Mouse (Mus musculus): ENCODE data around the gene Ostm1. TPM values are rescaled to one million over a fixed set of nuclear protein-coding genes. Genes with fewer than 3 reads are reported as not detected.
A peak's percentile ranks its signal among the peaks of the same experiment; 100 is the strongest.

Ostm1 gene
- polyA plus RNA-seq, 1 experiment from 2014 or later, result 39.7 TPM

DNA sequence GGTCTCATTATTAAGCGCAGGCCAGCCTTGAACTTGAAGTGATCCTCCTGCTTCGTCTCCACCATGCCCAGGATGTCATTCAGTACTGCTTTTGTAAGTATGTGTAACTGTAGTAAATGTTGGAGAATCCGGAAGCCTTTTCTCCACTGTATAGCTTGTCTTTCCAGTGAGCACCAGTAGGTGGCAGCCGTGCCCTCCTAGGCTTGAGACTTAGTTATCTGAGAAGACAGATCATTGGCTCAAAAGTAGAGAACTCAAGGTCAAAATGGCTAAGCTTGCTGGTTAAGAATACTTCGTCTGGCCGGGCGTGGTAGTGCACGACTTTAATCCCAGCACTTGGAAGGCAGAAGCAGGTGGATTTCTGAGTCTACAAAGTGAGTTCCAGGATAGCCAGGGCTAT is 113.4 kb downstream of the Ostm1 start:
- no peak overlapping the region for H3K27ac ChIP-seq
- no peak for ATAC-seq (replicated peaks)
- 29% methylated on average over 8 of the region's 8 CpGs for WGBS
- H3K9me3 ChIP-seq, result no peaks in the 10 kb centered on the region
- H3K27me3 ChIP-seq (replicated peaks), result no peaks in the 10 kb centered on the region
- no peak overlapping the region for H3K9ac ChIP-seq
- no peaks in the 10 kb centered on the region for H3K4me1 ChIP-seq
- no peak overlapping the region for H3K4me3 ChIP-seq
- H3K4me2 ChIP-seq, result no peak overlapping the region
- H3K36me3 ChIP-seq (replicated peaks), result peaks cover 5% of the 10 kb centered on the region; the same call in 1 of the 2 replicates

DNA sequence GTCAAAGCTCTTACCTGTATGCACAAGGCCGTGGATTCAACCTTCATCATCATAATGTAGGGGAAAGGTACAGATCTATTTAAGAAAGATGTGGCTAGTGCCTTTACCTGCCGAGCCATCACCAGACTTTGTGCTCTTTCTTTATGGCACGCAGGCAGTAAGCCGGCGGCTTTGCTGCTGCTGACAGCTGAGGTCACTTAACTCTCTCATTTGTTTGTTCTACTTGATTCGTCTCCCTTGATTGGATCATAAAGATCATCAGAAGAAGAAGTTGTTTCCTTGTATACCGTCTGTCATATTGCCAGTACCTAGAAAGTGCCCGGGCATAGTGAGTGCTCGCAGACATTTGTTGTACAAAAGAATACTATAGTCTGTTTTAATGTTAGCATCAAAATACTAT is 114.8 kb downstream of the Ostm1 start:
- Histone ChIP-seq H3K4me2 (no peak overlapping the region), H3K27me3 (replicated peaks) (no peaks in the 10 kb centered on the region), H3K4me1 (no peaks in the 10 kb centered on the region), H3K27ac (no peak overlapping the region), H3K36me3 (replicated peaks) (peaks cover 5% of the 10 kb centered on the region; the same call in 1 of the 2 replicates), H3K9ac (no peak overlapping the region), H3K4me3 (no peak overlapping the region), H3K9me3 (no peaks in the 10 kb centered on the region)
- ATAC-seq (replicated peaks), result no peak
- whole genome bisulfite sequencing, result 93% methylated on average over 9 of the region's 9 CpGs

DNA sequence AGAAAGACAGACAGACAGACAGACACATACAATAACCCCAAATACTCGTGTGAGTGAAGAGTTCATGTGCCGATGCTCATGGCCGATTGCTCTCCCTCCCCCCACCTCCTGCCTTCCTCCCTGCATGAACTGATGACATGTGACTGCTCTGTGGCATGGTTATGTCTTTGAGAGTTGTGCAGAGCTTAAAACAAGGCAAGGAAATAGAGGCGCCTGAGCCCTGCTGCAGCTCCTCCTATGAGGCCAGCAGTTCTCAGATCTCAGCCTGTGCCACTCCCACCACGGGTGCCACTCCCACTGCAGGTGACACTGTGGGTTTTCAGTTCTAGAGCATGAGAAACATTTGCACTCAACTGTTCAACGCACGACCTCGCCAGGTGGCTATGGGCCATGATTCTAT is 115.4 kb downstream of the Ostm1 start:
- 93% methylated on average over 8 of the region's 8 CpGs for WGBS
- peaks cover 5% of the 10 kb centered on the region for H3K36me3 ChIP-seq (replicated peaks)
- ATAC-seq (replicated peaks), result no peak

DNA sequence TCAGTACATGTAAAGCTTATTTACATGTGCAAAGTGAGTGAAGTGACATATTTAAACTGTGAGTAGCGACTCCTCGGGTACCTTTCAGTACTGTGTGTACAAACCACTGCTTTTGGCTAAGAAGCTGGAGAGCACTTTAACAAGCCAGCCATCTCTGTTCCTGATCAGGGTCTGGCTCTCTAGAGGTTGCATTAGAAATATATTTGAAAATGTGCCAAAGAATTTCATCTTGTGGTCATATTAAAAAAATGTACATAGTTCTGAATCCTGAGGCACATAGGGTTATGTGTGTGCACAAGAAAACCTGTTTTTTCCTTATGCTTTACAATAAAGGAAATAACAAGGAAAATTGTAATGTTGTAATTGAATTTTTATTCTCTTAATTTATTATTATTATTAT is 118.5 kb downstream of the Ostm1 start:
- H3K27ac ChIP-seq, result no peak overlapping the region
- H3K27me3 ChIP-seq (replicated peaks), result no peaks in the 10 kb centered on the region
- no peak overlapping the region for H3K4me2 ChIP-seq
- no peak overlapping the region for H3K9ac ChIP-seq
- ATAC-seq (replicated peaks), result no peak
- H3K4me3 ChIP-seq, result no peak overlapping the region
- H3K9me3 ChIP-seq, result no peaks in the 10 kb centered on the region
- peaks cover 9% of the 10 kb centered on the region for H3K36me3 ChIP-seq (replicated peaks)
- no peaks in the 10 kb centered on the region for H3K4me1 ChIP-seq
- WGBS, result 95% methylated on average over 2 of the region's 2 CpGs

More for the DNA sequence above, 115.4 kb downstream of the Ostm1 start:
- Histone ChIP-seq H3K9me3 (no peaks in the 10 kb centered on the region), H3K9ac (no peak overlapping the region), H3K4me1 (no peaks in the 10 kb centered on the region), H3K4me3 (no peak overlapping the region), H3K27me3 (replicated peaks) (no peaks in the 10 kb centered on the region), H3K4me2 (no peak overlapping the region), H3K27ac (no peak overlapping the region)

DNA sequence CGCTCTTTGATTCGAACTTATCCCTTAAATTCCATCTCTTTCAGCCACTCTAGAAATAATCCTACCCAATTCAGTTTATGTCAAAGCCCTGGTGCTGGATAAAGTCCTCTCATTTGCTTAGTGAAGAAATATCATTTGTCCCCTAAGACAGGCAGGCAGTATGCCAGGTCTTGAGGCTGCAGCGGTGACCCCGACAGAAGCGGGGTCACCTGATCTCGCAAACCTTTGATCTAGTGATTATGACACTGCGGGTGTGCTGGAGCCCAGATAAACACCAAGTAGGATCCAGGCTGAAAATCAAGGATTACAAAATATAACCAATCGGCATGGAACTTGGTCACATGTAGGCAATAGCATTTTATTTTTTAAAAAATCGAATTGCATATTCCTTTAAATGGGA is 131.1 kb downstream of the Ostm1 start:
- 12% methylated on average over 9 of the region's 9 CpGs for WGBS
- no peaks in the 10 kb centered on the region for H3K36me3 ChIP-seq (replicated peaks)
- H3K27me3 ChIP-seq (replicated peaks), result no peaks in the 10 kb centered on the region
- ATAC-seq (replicated peaks), result no peak
- H3K4me2 ChIP-seq, result peak overlapping the region; percentile 32; the same call in 1 of the 2 replicates
- no peak overlapping the region for H3K9ac ChIP-seq
- H3K27ac ChIP-seq, result no peak overlapping the region
- H3K4me3 ChIP-seq, result no peak overlapping the region
- H3K9me3 ChIP-seq, result no peaks in the 10 kb centered on the region
- peaks cover 16% of the 10 kb centered on the region for H3K4me1 ChIP-seq

DNA sequence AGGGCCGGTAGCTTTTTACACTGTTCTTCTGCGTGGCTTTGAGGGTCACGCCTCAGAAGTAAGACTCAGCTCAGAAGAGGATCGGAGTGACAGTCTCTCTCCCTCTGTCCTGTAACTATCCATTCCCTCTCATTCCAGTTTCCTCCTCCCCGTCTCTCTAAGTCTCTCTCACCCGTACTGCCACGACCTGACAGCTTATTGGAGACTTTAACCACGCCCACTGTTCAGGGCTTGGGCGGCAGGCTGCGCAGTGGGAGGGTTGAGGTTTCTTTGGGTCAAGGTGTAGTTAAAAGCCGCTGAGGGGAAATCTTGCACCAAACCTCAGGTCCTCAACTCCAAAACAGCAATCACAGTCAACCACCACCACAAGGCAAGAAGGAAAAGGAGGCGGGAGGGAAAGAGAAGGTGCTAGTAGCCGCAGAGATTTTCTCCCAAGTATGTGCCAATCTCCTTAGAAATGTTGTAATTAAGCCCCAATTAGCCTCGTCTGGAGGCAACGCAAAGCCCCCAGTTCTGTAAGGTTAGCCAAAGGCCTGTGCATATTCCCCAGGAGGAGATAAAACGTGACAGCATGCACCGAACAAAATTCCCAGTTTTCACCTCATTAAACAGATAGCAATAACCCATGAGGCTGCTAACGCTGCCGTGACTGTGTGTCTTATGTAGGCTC is 131.9 kb downstream of the Ostm1 start:
- H3K4me3 ChIP-seq, result 0 out of 2 replicates have a peak overlapping the region, but pooled peaks have one; percentile 1
- no peaks in the 10 kb centered on the region for H3K27me3 ChIP-seq (replicated peaks)
- 14% methylated on average over 19 of the region's 19 CpGs for WGBS

DNA sequence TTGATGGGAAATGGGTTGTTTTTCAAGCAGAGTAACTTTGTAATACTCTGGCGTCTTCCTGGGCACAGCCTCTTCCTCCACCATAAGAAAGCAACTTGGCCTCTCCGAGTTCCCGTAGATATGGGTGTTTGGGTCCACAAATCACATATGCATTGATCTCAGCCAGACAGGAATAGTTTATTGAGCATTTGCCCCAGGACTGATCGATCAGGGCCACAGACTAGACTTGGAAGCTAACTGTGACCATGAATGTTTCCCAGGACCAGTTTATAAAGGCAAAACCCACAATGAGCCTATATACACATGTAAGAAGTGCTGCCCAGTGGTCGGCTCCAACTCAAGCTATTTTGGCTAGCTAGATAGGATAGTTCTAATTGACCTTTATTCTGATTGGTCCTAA is 138.5 kb downstream of the Ostm1 start:
- Histone ChIP-seq H3K4me2 (no peak overlapping the region), H3K4me3 (no peak overlapping the region), H3K9ac (no peak overlapping the region), H3K9me3 (no peaks in the 10 kb centered on the region), H3K27me3 (replicated peaks) (no peaks in the 10 kb centered on the region), H3K36me3 (replicated peaks) (no peaks in the 10 kb centered on the region), H3K27ac (no peak overlapping the region), H3K4me1 (peaks cover 3% of the 10 kb centered on the region; the same call in 1 of the 2 replicates)
- 89% methylated on average over 5 of the region's 5 CpGs for WGBS
- no peak for ATAC-seq (replicated peaks)

More for the DNA sequence above, 131.9 kb downstream of the Ostm1 start:
- ATAC-seq (replicated peaks), result 0 out of 2 replicates have a peak, but pooled peaks have one; percentile 48
- H3K36me3 ChIP-seq (replicated peaks), result no peaks in the 10 kb centered on the region
- no peak overlapping the region for H3K27ac ChIP-seq
- peaks cover 16% of the 10 kb centered on the region for H3K4me1 ChIP-seq
- H3K9ac ChIP-seq, result no peak overlapping the region
- no peaks in the 10 kb centered on the region for H3K9me3 ChIP-seq
- peak overlapping the region; percentile 32; the same call in 1 of the 2 replicates for H3K4me2 ChIP-seq

DNA sequence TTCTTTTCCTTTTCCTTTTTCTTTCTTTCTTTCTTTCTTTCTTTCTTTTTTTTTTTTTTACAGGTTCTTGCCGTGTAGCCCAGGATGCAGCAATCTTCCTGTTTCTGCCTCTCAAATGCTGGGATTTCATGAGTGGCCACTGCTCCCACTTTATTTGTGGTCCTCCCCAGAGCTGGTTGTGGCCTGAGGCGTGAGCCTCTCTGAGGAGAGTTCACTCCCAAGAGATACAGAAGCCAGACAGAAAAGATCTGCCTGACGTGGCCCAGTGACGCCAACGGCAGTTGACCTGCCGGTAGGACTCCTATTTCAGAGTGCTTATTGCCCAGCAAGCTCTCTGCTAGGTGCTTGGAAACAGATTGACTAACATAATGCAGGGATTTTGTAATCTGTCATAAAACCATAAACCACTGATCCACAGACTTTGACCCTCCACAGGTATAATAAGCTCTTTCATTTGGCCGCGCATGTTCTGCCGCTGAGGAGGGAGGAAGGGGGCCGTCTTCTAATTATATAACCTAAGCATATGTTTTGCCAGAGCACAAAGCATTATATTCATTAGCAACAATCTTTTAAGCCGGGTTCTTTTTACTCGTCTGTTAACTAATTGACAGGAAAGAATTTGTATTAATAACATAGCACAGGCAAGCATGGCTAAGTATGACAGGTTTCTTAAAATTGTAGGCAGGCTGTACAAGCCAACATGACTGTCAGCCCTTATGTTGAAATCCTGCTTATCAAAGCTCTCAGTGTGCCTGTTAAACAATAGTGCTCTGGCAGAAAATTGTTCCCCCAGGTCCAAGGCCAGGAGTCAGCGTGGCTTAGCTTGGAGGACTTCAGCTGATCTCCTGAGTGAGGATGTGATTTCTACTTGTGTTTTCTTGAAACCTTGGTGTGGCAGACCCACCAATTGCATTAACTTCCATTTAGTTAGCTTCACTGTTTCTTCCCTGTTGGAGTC is 139.9 kb downstream of the Ostm1 start:
- 64% methylated on average over 13 of the region's 13 CpGs for WGBS
- no peak overlapping the region for H3K27ac ChIP-seq

DNA sequence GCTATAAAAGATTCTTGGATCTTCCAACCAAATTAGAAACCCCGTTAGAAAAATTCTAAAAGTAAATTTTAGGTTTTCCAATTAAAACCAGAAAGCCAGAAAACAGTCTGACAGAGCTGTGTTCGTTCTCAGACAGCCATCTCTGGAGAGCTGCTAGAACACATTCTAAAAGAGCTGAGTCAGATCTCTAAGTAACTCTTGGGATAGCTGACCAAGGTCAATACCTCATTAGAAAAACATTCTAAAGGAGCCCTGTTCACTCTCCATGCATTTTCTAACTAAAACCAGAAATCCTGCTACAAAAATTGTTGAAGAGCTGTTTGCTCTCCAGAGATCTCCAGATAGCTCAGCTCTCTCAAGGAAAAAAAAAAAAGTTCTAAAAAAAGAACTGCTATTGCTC is 146.0 kb downstream of the Ostm1 start:
- Histone ChIP-seq H3K9me3 (no peaks in the 10 kb centered on the region), H3K27ac (no peak overlapping the region), H3K27me3 (replicated peaks) (no peaks in the 10 kb centered on the region), H3K4me1 (no peaks in the 10 kb centered on the region), H3K4me3 (no peak overlapping the region), H3K36me3 (replicated peaks) (no peaks in the 10 kb centered on the region), H3K4me2 (no peak overlapping the region), H3K9ac (no peak overlapping the region)
- no peak for ATAC-seq (replicated peaks)
- WGBS, result 79% methylated on average over 2 of the region's 2 CpGs

More for the DNA sequence above, 139.9 kb downstream of the Ostm1 start:
- no peaks in the 10 kb centered on the region for H3K9me3 ChIP-seq
- no peak overlapping the region for H3K4me2 ChIP-seq
- no peak overlapping the region for H3K4me3 ChIP-seq
- H3K36me3 ChIP-seq (replicated peaks), result no peaks in the 10 kb centered on the region
- no peak for ATAC-seq (replicated peaks)
- peaks cover 3% of the 10 kb centered on the region; the same call in 1 of the 2 replicates for H3K4me1 ChIP-seq
- H3K27me3 ChIP-seq (replicated peaks), result no peaks in the 10 kb centered on the region
- H3K9ac ChIP-seq, result no peak overlapping the region

DNA sequence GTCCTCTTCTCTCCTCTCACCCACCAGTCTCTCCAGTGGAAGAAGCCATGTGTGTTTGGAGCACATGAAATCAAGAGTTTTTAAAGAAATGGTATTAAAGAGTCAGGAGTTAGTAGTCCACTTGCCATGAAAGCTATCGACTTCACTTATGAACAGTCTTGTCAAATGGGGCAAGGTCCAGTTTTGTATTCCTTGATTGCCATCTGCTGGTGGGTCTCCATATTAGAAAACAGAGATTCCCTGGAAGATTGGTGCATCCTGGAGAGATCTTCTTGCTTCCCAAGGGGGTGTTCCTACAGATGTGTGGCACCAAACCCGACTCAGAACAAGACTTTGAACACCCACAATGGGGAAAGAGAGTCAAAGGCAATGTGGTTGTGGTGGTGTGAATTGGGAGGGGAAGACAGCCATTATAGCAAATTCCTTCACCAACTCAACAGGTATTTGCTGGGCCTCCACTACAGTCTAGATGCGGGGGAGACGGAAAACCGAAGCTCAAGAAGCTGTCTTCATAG is 151.0 kb downstream of the Ostm1 start:
- WGBS, result 63% methylated on average over 5 of the region's 5 CpGs
- H3K4me3 ChIP-seq, result no peak overlapping the region
- H3K9ac ChIP-seq, result no peak overlapping the region
- ATAC-seq (replicated peaks), result no peak
- H3K36me3 ChIP-seq (replicated peaks), result no peaks in the 10 kb centered on the region
- H3K4me1 ChIP-seq, result no peaks in the 10 kb centered on the region
- H3K9me3 ChIP-seq, result no peaks in the 10 kb centered on the region
- no peak overlapping the region for H3K4me2 ChIP-seq
- no peak overlapping the region for H3K27ac ChIP-seq
- H3K27me3 ChIP-seq (replicated peaks), result no peaks in the 10 kb centered on the region

DNA sequence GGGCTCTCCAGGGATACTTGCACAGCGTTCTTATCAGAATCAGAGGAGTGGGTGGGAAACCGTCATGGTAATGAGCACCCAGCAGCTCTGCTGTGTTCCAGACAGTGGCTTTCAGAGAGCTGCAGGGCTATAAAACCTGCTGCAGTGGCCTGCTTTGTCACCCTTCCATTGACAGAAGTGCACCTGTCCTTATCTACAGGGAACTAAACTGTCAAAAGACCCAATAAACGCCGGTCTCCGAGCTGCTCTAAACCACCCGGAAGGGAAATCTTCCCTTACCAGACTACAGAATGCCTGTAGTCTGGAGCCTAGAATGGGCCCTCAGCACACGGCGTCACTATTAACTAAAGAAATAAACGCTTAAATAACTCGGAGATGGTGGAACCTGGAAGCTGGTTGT is 168.2 kb downstream of the Ostm1 start:
- ATAC-seq (replicated peaks), result no peak
- no peaks in the 10 kb centered on the region for H3K4me1 ChIP-seq
- no peaks in the 10 kb centered on the region for H3K27me3 ChIP-seq (replicated peaks)
- no peak overlapping the region for H3K4me2 ChIP-seq
- WGBS, result 76% methylated on average over 10 of the region's 10 CpGs
- H3K27ac ChIP-seq, result no peak overlapping the region
- H3K9ac ChIP-seq, result no peak overlapping the region
- H3K36me3 ChIP-seq (replicated peaks), result no peaks in the 10 kb centered on the region
- H3K9me3 ChIP-seq, result no peaks in the 10 kb centered on the region
- H3K4me3 ChIP-seq, result no peak overlapping the region
